Mouse (Mus musculus): ENCODE results near the gene Socs2.

DNA sequence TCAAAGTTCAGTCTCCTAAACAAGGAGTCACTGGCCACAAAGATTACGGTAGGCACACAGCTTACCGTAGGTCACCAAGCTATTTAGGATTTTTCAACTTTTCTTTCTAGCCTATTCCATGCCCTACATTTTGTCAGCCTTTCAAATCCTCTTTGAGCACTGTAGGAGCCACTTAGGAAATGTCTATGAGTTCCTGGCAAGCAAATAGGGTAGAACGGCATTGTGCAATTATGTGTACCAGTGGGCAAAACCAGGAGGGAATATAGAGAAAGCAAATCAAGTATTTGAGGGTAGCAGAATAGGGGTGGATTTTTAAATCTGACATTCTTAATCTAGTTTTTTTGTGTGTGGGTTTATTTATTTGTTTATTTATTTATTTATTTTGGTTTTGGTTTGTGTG, 2.7 kb upstream of the Socs2 start:
- no peak for TF ChIP-seq CTCF (IDR thresholded peaks at IDR 0.05; ENCODE audit: low read depth, low read length)
- TF ChIP-seq POLR2A (IDR thresholded peaks at IDR 0.05; ENCODE audit: insufficient read depth, low read length), result no peak

All from ES-Bruce4 (cell line).